Mouse (Mus musculus): ENCODE data around the gene Zbtb16. TPM values are rescaled to one million over a fixed set of nuclear protein-coding genes. Genes with fewer than 3 reads are reported as not detected.

Zbtb16 gene
- total RNA-seq, 4 experiments from 2014 or later, result 35.2 to 79.6 (median 54.4) TPM

GRCm38 (mm10) chr9:48824533-48825130 lies 11.4 kb downstream of the Zbtb16 start:
- no peak for DNase-seq

- DNase-seq, result no peak
Observed at GRCm38 (mm10) chr9:48823851-48824250, 12.2 kb downstream of the Zbtb16 start.

- DNase-seq, result no peak
Observed at GRCm38 (mm10) chr9:48823319-48823705, 12.7 kb downstream of the Zbtb16 start.

GRCm38 (mm10) chr9:48822586-48823318 lies 13.3 kb downstream of the Zbtb16 start:
- no peak for DNase-seq

GRCm38 (mm10) chr9:48821916-48822585 lies 14.0 kb downstream of the Zbtb16 start:
- no peak for DNase-seq

- DNase-seq, result no peak
Observed at GRCm38 (mm10) chr9:48821431-48821830, 14.6 kb downstream of the Zbtb16 start.

- no peak for DNase-seq
Observed at GRCm38 (mm10) chr9:48820791-48821190, 15.2 kb downstream of the Zbtb16 start.

GRCm38 (mm10) chr9:48819695-48820094 lies 16.3 kb downstream of the Zbtb16 start:
- no peak for DNase-seq

GRCm38 (mm10) chr9:48819137-48819536 lies 16.9 kb downstream of the Zbtb16 start:
- DNase-seq, result no peak

GRCm38 (mm10) chr9:48817907-48818306 lies 18.1 kb downstream of the Zbtb16 start:
- DNase-seq, result no peak

- DNase-seq, result no peak
Observed at GRCm38 (mm10) chr9:48817399-48817793, 18.6 kb downstream of the Zbtb16 start.

- DNase-seq, result no peak
Observed at GRCm38 (mm10) chr9:48816678-48817398, 19.2 kb downstream of the Zbtb16 start.

GRCm38 (mm10) chr9:48816157-48816556 lies 19.9 kb downstream of the Zbtb16 start:
- DNase-seq, result no peak

GRCm38 (mm10) chr9:48814881-48815495 lies 21.0 kb downstream of the Zbtb16 start:
- DNase-seq, result no peak

- DNase-seq, result no peak
Observed at GRCm38 (mm10) chr9:48813960-48814880, 21.8 kb downstream of the Zbtb16 start.

- no peak for DNase-seq
Observed at GRCm38 (mm10) chr9:48812352-48812751, 23.7 kb downstream of the Zbtb16 start.

- no peak for DNase-seq
Observed at GRCm38 (mm10) chr9:48806591-48806990, 29.4 kb downstream of the Zbtb16 start.

- no peak for DNase-seq
Observed at GRCm38 (mm10) chr9:48805850-48806249, 30.2 kb downstream of the Zbtb16 start.

- no peak for DNase-seq
Observed at GRCm38 (mm10) chr9:48804509-48804908, 31.5 kb downstream of the Zbtb16 start.

- DNase-seq, result no peak
Observed at GRCm38 (mm10) chr9:48803460-48804240, 32.4 kb downstream of the Zbtb16 start.

GRCm38 (mm10) chr9:48802374-48802773 lies 33.6 kb downstream of the Zbtb16 start:
- no peak for DNase-seq

Data from adrenal gland, adult 8-10 months (tissue).